Mouse (Mus musculus) intestine, postnatal 0 days (tissue): Measurements from ENCODE around the gene Elmsan1. TPM values are rescaled to one million over a fixed set of nuclear protein-coding genes. Genes with fewer than 3 reads are reported as not detected.

Experiments used
- ATAC-seq: fragments of 200-750 bp; cut with Nextera tagmentation; 2 replicates; pipeline ENCODE4 v1.8.0; 2017; ENCODE audit warnings: mild to moderate bottlenecking, moderate TSS enrichment, moderate library complexity
- H3K27ac ChIP-seq: fragments of 300-500 bp; sonication (generic); 2 replicates; pipeline ENCODE4 v1.5.1; 2014; ENCODE audit warnings: mild to moderate bottlenecking, low read depth, low read length, moderate library complexity
- H3K27me3 ChIP-seq: fragments of 300-500 bp; sonication (generic); replicated peaks from 2 replicates; pipeline ENCODE4 v1.6.1; 2014; ENCODE audit warnings: low read length, mixed read lengths; ENCODE audit not compliant: control insufficient read depth, insufficient read depth
- H3K36me3 ChIP-seq: fragments of 300-500 bp; sonication (generic); 2 replicates; pipeline ENCODE4 v1.6.1; 2014; ENCODE audit warnings: mild to moderate bottlenecking, moderate library complexity; ENCODE audit not compliant: control insufficient read depth, insufficient read depth
- H3K4me1 ChIP-seq: fragments of 300-500 bp; sonication (generic); replicated peaks from 2 replicates; pipeline ENCODE4 v1.6.1; 2014; ENCODE audit warnings: antibody characterized with exemption, low read length, mixed read lengths; ENCODE audit not compliant: control insufficient read depth, insufficient read depth
- H3K4me2 ChIP-seq: fragments of 300-500 bp; sonication (generic); replicated peaks from 2 replicates; pipeline ENCODE4 v1.6.1; 2014; ENCODE audit warnings: low read depth, mild to moderate bottlenecking, moderate library complexity
- H3K4me3 ChIP-seq: fragments of 300-500 bp; sonication (generic); 2 replicates; pipeline ENCODE4 v1.5.1; 2014; ENCODE audit warnings: low read depth, low read length
- H3K9ac ChIP-seq: fragments of 300-500 bp; sonication (generic); 2 replicates; pipeline ENCODE4 v1.6.1; 2014; ENCODE audit warnings: mild to moderate bottlenecking, low read depth, low read length
- H3K9me3 ChIP-seq: fragments of 300-500 bp; sonication (generic); 2 replicates; pipeline ENCODE4 v1.6.1; 2016; ENCODE audit warnings: mixed run types; ENCODE audit not compliant: control insufficient read depth
- CTCF ChIP-seq: sonication (generic); IDR thresholded peaks from 2 replicates; pipeline ENCODE4 v1.5.1; 2016; ENCODE audit warnings: low read depth, mild to moderate bottlenecking, control low read depth, antibody characterized with exemption, moderate library complexity
- whole genome bisulfite sequencing: fragments of 180-500 bp; shearing (Covaris S2); extraction: QIAGEN DNeasy Blood & Tissue Kit; methylation state at CpG from one replicate; pipeline ENCODE4 v1.1.7; 2014; 5-methylcytosine and 5-hydroxymethylcytosine counted together
- polyA plus RNA-seq: library from polyadenylated mRNA; unstranded; fragments of >200 nt; fragmentation: Nextera tagmentation; extraction: Ambion mirVana; gene quantifications from 2 replicates; pipeline ENCODE4 v1.2.1, GENCODE M21; 2015

Elmsan1 gene
- polyA plus RNA-seq, 1 experiment from 2014 or later, result 4.9 TPM

DNA sequence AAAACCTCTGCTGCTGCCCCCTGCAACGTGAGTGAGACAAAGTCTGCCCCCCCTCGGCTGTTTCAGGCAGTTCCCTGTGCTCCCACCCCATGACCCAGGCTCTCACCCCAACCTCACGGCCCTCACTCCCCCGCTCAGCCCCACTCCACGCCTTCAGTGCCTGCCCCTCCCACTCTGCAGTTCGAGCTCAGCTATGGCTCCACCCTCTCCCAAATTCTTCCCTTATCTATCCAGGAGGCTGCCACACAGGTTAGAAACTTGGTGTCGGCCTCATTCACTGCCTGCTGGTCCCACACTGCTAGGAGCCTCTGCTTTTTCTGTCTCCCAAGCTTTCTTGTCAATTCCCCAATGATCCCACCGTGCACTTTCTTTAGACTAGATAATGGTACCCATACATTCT is 57.6 kb downstream of the Elmsan1 start:
- Histone ChIP-seq H3K9ac (no peak overlapping the region), H3K4me3 (no peak overlapping the region), H3K36me3 (peaks cover 68% of the 10 kb centered on the region), H3K27ac (no peak overlapping the region), H3K9me3 (no peaks in the 10 kb centered on the region), H3K4me1 (no peaks in the 10 kb centered on the region), H3K27me3 (no peaks in the 10 kb centered on the region), H3K4me2 (no peak overlapping the region)
- 39% methylated on average over 8 of the region's 8 CpGs for WGBS
- ATAC-seq, result no peak
- TF ChIP-seq CTCF, result no peak

DNA sequence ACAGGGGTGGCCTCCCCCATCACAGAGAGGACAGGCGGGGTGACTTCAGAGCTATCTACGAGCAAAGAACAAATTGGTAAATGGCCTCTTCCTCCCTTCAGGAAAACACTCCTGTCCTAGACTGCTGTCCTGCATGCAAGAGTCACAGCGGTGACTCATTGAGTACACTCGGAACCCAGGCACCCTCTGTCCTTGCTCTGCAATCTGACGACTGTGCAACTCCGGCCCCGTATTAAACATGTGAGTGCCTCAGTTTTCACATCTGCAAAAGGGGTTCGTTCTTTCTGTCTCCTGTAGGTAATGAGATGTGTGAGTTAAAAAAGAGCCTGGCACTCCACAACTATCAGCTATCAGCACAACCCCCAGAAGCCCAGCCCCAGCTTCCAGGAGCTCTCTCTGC is 58.2 kb downstream of the Elmsan1 start:
- Histone ChIP-seq H3K4me3 (no peak overlapping the region), H3K27me3 (no peaks in the 10 kb centered on the region), H3K9ac (no peak overlapping the region), H3K27ac (no peak overlapping the region), H3K4me1 (no peaks in the 10 kb centered on the region), H3K4me2 (no peak overlapping the region), H3K9me3 (no peaks in the 10 kb centered on the region), H3K36me3 (peaks cover 73% of the 10 kb centered on the region)
- WGBS, result 91% methylated on average over 8 of the region's 8 CpGs
- TF ChIP-seq CTCF, result no peak
- ATAC-seq, result no peak

DNA sequence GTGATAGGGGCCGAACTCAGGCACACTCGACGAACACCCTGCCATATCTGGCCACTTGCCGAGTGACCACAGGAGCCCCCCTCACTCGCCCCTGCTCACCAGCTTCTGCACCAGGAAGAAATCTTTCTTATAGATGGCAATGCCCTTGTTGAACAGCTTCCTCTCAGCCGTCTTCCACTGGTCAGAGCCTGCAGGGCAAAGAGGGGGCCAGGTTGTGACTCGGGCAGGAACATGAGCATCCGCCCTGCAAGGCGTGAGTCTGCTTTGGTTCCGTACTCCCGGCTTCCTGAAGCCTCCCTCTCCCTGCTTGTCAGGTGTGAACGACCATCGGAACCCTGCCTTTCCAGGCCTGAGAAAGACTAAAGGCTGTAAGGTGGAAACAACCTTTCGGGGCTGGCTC is 60.5 kb downstream of the Elmsan1 start:
- no peak overlapping the region for H3K27ac ChIP-seq
- WGBS, result 91% methylated on average over 14 of the region's 14 CpGs
- ATAC-seq, result no peak
- peaks cover 82% of the 10 kb centered on the region for H3K36me3 ChIP-seq
- no peaks in the 10 kb centered on the region for H3K27me3 ChIP-seq
- H3K4me3 ChIP-seq, result no peak overlapping the region
- H3K9me3 ChIP-seq, result no peaks in the 10 kb centered on the region
- H3K9ac ChIP-seq, result no peak overlapping the region
- no peaks in the 10 kb centered on the region for H3K4me1 ChIP-seq
- H3K4me2 ChIP-seq, result no peak overlapping the region
- no peak for TF ChIP-seq CTCF

DNA sequence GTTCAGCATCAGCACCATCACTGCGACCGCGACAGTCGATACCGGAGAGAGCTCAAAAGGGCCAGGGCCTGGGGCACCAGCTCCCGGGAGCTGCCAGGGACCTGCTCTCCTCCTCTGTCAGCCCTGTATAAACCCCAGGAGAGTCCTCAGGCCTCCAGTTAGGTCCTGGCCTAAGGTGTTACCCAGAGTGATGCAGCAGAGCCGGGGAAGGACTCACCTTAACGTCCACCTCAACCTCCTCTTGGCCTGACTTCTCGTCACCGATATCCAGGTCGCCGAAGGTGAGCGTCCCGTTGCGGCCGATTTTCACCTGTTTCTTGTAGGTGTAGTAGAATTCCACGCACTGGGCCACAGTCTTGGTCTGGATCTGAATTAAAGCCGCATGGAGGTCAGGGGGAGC is 62.5 kb downstream of the Elmsan1 start:
- peaks cover 81% of the 10 kb centered on the region for H3K36me3 ChIP-seq
- ATAC-seq, result no peak

DNA sequence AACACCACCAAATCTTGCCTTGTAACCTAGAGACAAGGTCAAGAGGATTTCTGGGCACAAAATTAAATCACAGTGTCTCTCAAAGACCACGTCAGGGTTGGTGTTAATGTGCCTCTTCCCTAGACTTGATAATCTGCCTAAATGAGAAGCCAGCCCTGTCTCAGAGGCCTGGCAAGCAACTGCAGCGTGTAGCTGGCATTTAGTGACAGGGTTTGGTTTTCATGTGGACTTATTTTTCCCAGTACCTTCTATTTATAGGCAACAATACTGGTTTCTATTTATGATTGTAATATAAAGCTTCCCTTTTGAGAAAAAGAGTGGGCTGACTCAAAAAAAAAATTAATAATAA is 63.2 kb downstream of the Elmsan1 start:
- H3K4me2 ChIP-seq, result no peak overlapping the region
- H3K36me3 ChIP-seq, result peaks cover 78% of the 10 kb centered on the region
- TF ChIP-seq CTCF, result no peak
- no peak overlapping the region for H3K4me3 ChIP-seq
- H3K27ac ChIP-seq, result no peak overlapping the region
- no peak for ATAC-seq
- no peaks in the 10 kb centered on the region for H3K27me3 ChIP-seq
- H3K9me3 ChIP-seq, result no peaks in the 10 kb centered on the region
- no peak overlapping the region for H3K9ac ChIP-seq
- WGBS, result 87% methylated on average over 2 of the region's 2 CpGs
- H3K4me1 ChIP-seq, result 0 out of 2 replicates have a peak, but pooled peaks cover 2% of the 10 kb centered on the region

More for the DNA sequence above, 62.5 kb downstream of the Elmsan1 start:
- H3K4me2 ChIP-seq, result no peak overlapping the region
- no peaks in the 10 kb centered on the region for H3K9me3 ChIP-seq
- H3K27ac ChIP-seq, result no peak overlapping the region
- no peaks in the 10 kb centered on the region for H3K27me3 ChIP-seq
- TF ChIP-seq CTCF, result no peak
- 0 out of 2 replicates have a peak, but pooled peaks cover 2% of the 10 kb centered on the region for H3K4me1 ChIP-seq
- 94% methylated on average over 18 of the region's 18 CpGs for WGBS
- no peak overlapping the region for H3K9ac ChIP-seq
- no peak overlapping the region for H3K4me3 ChIP-seq

DNA sequence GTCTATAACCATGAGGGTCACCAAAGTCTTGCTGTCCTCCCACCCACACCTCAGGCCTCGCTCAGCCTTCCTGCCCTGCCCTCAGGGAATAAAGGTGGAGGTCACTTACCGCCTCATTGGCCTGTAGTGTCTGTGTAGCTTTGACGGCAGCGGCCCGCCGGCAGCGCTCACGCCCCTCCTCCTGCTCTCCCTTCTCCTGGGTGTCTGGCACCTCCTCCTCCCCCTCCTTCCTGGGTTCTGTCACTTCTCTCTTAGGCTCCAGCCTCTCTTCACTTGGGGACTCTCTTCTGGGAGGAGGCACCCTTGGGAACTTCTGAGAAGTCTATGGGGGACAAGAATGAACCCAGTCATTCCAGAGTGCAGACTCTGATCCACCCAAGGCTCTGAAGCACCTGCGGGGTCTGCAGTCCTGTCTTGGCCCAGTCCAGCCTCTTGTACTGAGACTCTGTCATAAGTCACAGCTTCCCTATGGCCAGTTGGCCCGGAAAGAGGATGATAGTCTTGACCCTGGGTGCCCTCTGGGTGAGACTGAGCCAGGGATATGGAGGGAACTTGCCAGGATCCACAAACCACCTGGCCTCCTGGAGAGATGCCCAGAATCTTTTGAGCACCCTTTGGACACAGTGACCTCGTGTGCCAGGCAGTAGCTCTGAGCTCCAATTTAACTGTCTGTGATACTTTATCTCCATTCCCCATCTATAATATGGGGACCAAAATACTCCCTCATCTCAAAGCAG is 63.7 kb downstream of the Elmsan1 start:
- Histone ChIP-seq H3K4me3 (no peak overlapping the region), H3K9me3 (no peaks in the 10 kb centered on the region), H3K27me3 (no peaks in the 10 kb centered on the region), H3K4me1 (0 out of 2 replicates have a peak, but pooled peaks cover 2% of the 10 kb centered on the region), H3K36me3 (peaks cover 75% of the 10 kb centered on the region), H3K9ac (no peak overlapping the region), H3K27ac (no peak overlapping the region), H3K4me2 (no peak overlapping the region)
- ATAC-seq, result no peak
- 70% methylated on average over 11 of the region's 11 CpGs for WGBS
- no peak for TF ChIP-seq CTCF
